Mouse (Mus musculus): ENCODE data around the gene Zfyve1.

- TF ChIP-seq CTCF (conservative IDR thresholded peaks at IDR 0.05; ENCODE audit: low read length) (peak; percentile 72), NANOG (IDR thresholded peaks at IDR 0.05; ENCODE audit: borderline replicate concordance, low read length) (no peak), POU5F1 (IDR thresholded peaks at IDR 0.05; ENCODE audit: borderline replicate concordance, low read length) (no peak)
Observed at GRCm38 (mm10) chr12:83502190-83502589, 94.8 kb downstream of the Zfyve1 start.

All from E14TG2a.4 (cell line).